Mouse (Mus musculus) sigmoid colon, adult 10 weeks (tissue): ENCODE data around the gene Olfr1302. TPM values are rescaled to one million over a fixed set of nuclear protein-coding genes. Genes with fewer than 3 reads are reported as not detected.

Source experiments
- polyA plus RNA-seq: library from polyadenylated mRNA; stranded (reverse); fragments of 350-450 nt; fragmentation: Illumina TruSeq; extraction: RNeasy Lipid Tissue Mini Kit (QIAGEN cat#74804); gene quantifications from one replicate; pipeline ENCODE4 v1.2.3, GENCODE M21; 2014; ENCODE audit warnings: low read depth, low replicate concordance

Olfr1302 gene
- not detected for polyA plus RNA-seq

DNA sequence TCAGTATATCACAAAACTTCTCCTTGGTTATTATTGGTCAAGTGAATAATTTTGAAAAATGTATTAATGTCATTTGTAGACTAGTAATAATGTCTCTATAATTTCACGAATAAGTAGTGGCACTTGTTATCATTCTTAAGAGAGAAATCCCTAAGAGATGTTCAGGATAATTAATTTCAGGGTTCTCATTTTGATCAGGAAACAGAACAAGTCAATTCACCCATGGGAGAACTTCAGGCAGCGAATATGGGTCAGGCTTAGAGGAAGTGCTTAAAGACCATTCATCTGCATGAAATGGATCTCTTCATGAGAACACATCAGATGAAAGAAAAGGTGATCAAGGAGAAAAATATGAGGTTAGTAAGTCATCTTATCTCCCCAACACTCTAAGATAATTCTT, at the start of gene Olfr1302:
Gene Olfr1302, plus strand, starts transcription at position 301 of the 400 bp plus-strand sequence.

DNA sequence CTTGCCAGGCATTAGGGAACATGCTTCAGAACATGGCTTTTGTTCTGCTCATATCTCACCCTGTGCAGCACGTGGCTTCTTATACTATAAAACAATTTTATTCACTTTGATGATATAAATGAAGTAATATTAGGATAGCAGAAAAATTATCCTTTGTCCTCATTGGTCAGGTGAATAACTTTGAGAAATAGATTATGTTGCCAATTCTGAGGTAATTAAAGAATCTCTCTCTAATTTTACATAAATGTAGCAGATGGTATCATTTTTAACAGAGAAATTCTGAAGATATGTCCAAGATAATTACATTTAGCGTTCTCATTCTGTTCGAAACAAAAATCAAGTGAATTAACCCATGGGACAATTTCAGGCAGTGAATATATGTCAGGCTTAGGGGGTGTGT, 26.5 kb upstream of the Olfr1302 start, which contains the start of gene Olfr1301:
Gene Olfr1301, plus strand, starts transcription at position 301 of the 400 bp plus-strand sequence.

DNA sequence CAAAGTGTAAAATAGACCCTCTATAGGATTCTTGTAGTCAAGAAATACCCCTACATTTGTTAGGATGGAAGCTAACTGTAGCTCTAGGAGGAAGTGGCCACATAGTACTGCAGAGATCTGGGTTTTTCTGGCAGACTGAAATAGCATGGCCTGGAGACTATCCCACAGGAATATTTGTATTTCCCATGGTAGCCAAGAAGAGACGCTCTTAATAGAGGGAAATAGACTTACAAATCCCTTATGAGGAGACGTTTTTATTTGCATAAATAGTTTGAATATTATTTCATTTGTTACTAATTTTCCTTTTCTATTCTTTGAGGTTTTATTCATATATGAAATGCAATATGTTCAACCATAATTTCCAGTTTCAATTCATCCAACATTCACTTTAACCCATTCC, 43.0 kb downstream of the Olfr1302 start, which contains the start of gene Olfr1303:
Gene Olfr1303, minus strand, starts transcription at position 101 of the 400 bp plus-strand sequence.

Other genes starting within 250 kb of the Olfr1302 start
- gene Olfr1294, start 237.1 kb upstream of the Olfr1302 start, polyA plus RNA-seq, result not detected
- gene Olfr1295, start 207.7 kb upstream of the Olfr1302 start, polyA plus RNA-seq, result not detected
- gene Olfr1297, start 150.9 kb upstream of the Olfr1302 start, polyA plus RNA-seq, result not detected
- gene Olfr1298, start 128.2 kb upstream of the Olfr1302 start, polyA plus RNA-seq, result not detected
- not detected for gene Olfr1299, start 116.0 kb upstream of the Olfr1302 start, polyA plus RNA-seq
- gene Olfr1301, start 26.4 kb upstream of the Olfr1302 start, polyA plus RNA-seq, result not detected
- gene Olfr1303, start 42.9 kb downstream of the Olfr1302 start, polyA plus RNA-seq, result not detected
- gene Olfr1305, start 99.7 kb downstream of the Olfr1302 start, polyA plus RNA-seq, result not detected
- gene Olfr1306, start 138.8 kb downstream of the Olfr1302 start, polyA plus RNA-seq, result not detected
- not detected for gene Olfr1307, start 172.0 kb downstream of the Olfr1302 start, polyA plus RNA-seq
- not detected for gene Olfr1308, start 187.5 kb downstream of the Olfr1302 start, polyA plus RNA-seq
- not detected for gene Olfr1309, start 212.9 kb downstream of the Olfr1302 start, polyA plus RNA-seq
- gene Olfr1310, start 235.3 kb downstream of the Olfr1302 start, polyA plus RNA-seq, result not detected
- not detected for gene Olfr1311, start 247.0 kb downstream of the Olfr1302 start, polyA plus RNA-seq